Mouse (Mus musculus): ENCODE results near the gene Sik3. TPM values are rescaled to one million over a fixed set of nuclear protein-coding genes. Genes with fewer than 3 reads are reported as not detected.

Sik3 gene
- polyA plus RNA-seq, 1 experiment, result 30.4 TPM

GRCm38 (mm10) chr9:46261131-46261530, 248.5 kb downstream of the Sik3 start:
- H3K36me3 ChIP-seq (ENCODE audit: control insufficient read depth, insufficient read depth, low read length), result no peaks in the 10 kb centered on the region
- H3K27me3 ChIP-seq (ENCODE audit: control insufficient read depth, insufficient read depth, low read length), result no peaks in the 10 kb centered on the region
- TF ChIP-seq POLR2A (IDR thresholded peaks at IDR 0.05; ENCODE audit: control insufficient read depth, low read depth, low read length) (no peak), CTCF (IDR thresholded peaks at IDR 0.05; ENCODE audit: control insufficient read depth, insufficient read depth, insufficient replicate concordance, low read depth, low read length) (no peak)
- no peak overlapping the region for H3K27ac ChIP-seq (ENCODE audit: control insufficient read depth, insufficient read depth, low read depth, low read length)
- no peaks in the 10 kb centered on the region for H3K4me1 ChIP-seq (ENCODE audit: control insufficient read depth, insufficient read depth, low read length)
- no peak overlapping the region for H3K4me3 ChIP-seq (ENCODE audit: control insufficient read depth, low read depth, low read length)

- no peak within 1 kb of the TSS for H3K4me3 ChIP-seq (ENCODE audit: control insufficient read depth, low read depth, low read length)
- no peak for TF ChIP-seq POLR2A (IDR thresholded peaks at IDR 0.05; ENCODE audit: control insufficient read depth, low read depth, low read length)
- TF ChIP-seq CTCF (IDR thresholded peaks at IDR 0.05; ENCODE audit: control insufficient read depth, insufficient read depth, insufficient replicate concordance, low read depth, low read length), result no peak
Observed at GRCm38 (mm10) chr9:46268343-46268873, 255.8 kb downstream of the Sik3 start, which contains the start of gene Apoa5. Gene Apoa5 (plus strand): TSS chr9:46268633.

DNA sequence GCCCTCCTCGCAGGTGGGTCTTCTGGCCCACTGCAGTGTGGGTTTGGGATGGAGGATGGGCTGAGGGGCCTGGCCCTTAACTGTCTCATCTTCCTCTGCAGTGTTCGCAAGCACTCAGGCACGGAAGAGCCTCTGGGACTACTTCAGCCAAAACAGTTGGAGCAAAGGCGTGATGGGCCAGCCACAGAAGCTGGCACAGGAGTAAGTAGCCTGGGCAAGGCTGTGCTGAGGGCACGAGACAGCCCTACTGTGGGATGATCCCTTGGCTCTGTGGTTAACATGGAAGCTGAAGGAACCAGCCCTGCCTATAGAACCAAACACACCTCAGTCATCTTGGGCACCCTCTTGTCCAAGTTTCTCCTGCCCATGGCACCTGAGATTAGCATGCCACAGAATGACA, 256.5 kb downstream of the Sik3 start:
- H3K4me3 ChIP-seq (ENCODE audit: control insufficient read depth, low read depth, low read length), result no peak overlapping the region
- H3K27me3 ChIP-seq (ENCODE audit: control insufficient read depth, insufficient read depth, low read length), result no peaks in the 10 kb centered on the region
- H3K27ac ChIP-seq (ENCODE audit: control insufficient read depth, insufficient read depth, low read depth, low read length), result no peak overlapping the region
- H3K4me1 ChIP-seq (ENCODE audit: control insufficient read depth, insufficient read depth, low read length), result peaks cover 5% of the 10 kb centered on the region
- TF ChIP-seq CTCF (IDR thresholded peaks at IDR 0.05; ENCODE audit: control insufficient read depth, insufficient read depth, insufficient replicate concordance, low read depth, low read length) (no peak), POLR2A (IDR thresholded peaks at IDR 0.05; ENCODE audit: control insufficient read depth, low read depth, low read length) (no peak)
- H3K36me3 ChIP-seq (ENCODE audit: control insufficient read depth, insufficient read depth, low read length), result no peaks in the 10 kb centered on the region

More at GRCm38 (mm10) chr9:46268343-46268873, 255.8 kb downstream of the Sik3 start, which contains the start of gene Apoa5:
- H3K27ac ChIP-seq (ENCODE audit: control insufficient read depth, insufficient read depth, low read depth, low read length), result no peak within 1 kb of the TSS
- H3K36me3 ChIP-seq (ENCODE audit: control insufficient read depth, insufficient read depth, low read length), result no peaks in the 10 kb centered on the region
- H3K4me1 ChIP-seq (ENCODE audit: control insufficient read depth, insufficient read depth, low read length), result peaks cover 2% of the 10 kb centered on the region; the same call in 1 of the 2 replicates
- H3K27me3 ChIP-seq (ENCODE audit: control insufficient read depth, insufficient read depth, low read length), result no peaks in the 10 kb centered on the region

- TF ChIP-seq POLR2A (IDR thresholded peaks at IDR 0.05; ENCODE audit: control insufficient read depth, low read depth, low read length), result no peak
- TF ChIP-seq CTCF (IDR thresholded peaks at IDR 0.05; ENCODE audit: control insufficient read depth, insufficient read depth, insufficient replicate concordance, low read depth, low read length), result no peak
- Histone ChIP-seq H3K27me3 (ENCODE audit: control insufficient read depth, insufficient read depth, low read length) (no peaks in the 10 kb centered on the region), H3K4me3 (ENCODE audit: control insufficient read depth, low read depth, low read length) (no peak overlapping the region), H3K27ac (ENCODE audit: control insufficient read depth, insufficient read depth, low read depth, low read length) (no peak overlapping the region), H3K36me3 (ENCODE audit: control insufficient read depth, insufficient read depth, low read length) (peaks cover 2% of the 10 kb centered on the region; the same call in 1 of the 2 replicates), H3K4me1 (ENCODE audit: control insufficient read depth, insufficient read depth, low read length) (peaks cover 5% of the 10 kb centered on the region)
Observed at GRCm38 (mm10) chr9:46270782-46271181, 258.2 kb downstream of the Sik3 start.

DNA sequence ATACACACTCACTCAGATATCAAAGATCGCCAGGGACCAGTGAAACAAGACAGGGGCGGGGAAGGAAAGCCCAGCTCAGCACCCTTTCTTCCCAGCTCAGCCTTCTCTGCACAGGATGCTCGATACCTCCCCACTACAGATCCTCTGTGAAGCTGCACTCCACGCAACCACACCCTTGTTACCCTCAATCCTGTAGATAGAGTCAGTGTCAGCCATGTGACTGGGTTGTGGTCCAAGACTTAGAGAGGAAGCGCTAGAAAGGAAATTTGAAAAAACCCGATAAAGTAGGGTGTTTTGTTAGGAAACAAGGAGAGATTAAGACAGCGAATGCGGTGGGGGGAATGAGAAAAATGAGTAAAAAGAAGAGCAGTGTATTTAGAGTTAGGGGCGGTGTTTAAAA, 259.4 kb downstream of the Sik3 start:
- H3K27ac ChIP-seq (ENCODE audit: control insufficient read depth, insufficient read depth, low read depth, low read length), result no peak overlapping the region
- TF ChIP-seq CTCF (IDR thresholded peaks at IDR 0.05; ENCODE audit: control insufficient read depth, insufficient read depth, insufficient replicate concordance, low read depth, low read length), result no peak
- no peak for TF ChIP-seq POLR2A (IDR thresholded peaks at IDR 0.05; ENCODE audit: control insufficient read depth, low read depth, low read length)
- H3K4me1 ChIP-seq (ENCODE audit: control insufficient read depth, insufficient read depth, low read length), result peaks cover 5% of the 10 kb centered on the region
- H3K27me3 ChIP-seq (ENCODE audit: control insufficient read depth, insufficient read depth, low read length), result no peaks in the 10 kb centered on the region
- H3K36me3 ChIP-seq (ENCODE audit: control insufficient read depth, insufficient read depth, low read length), result peaks cover 4% of the 10 kb centered on the region
- H3K4me3 ChIP-seq (ENCODE audit: control insufficient read depth, low read depth, low read length), result no peak overlapping the region

DNA sequence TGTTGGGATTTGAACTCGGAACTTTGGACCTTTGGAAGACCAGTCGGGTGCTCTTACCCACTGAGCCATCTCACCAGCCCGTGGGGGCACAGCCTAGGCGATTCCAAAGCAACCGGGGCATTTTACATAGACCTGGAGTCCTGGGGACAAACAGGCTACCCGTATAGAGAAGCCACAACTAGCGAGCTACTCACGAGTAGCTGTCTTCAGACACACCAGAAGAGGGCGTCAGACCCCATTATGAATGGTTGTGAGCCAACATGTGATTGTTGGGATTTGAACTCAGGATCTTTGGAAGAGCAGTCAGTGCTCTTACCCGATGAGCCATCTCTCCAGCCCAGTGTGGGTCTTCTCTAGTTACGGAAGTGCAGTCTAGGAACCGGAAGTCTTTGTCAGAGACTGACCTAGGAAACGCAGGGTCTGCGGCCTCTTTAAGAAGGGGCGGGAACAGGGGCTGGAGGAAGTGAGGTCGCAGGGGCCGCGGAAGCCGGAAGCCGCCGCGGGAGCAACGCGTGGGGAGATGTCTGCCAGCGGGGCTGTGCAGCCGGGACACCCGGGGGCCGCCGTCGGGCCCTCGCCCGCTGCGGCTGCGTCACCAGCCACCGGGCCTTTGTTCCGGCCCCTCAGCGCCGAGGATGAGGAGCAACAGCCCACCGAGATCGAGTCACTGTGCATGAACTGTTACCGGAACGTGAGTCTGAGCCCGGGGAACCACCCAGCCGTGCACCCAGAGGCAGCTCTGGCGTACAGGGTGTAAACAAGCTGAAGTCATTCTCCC, 260.2 kb downstream of the Sik3 start, which contains the start of gene Zpr1:
Zpr1 (plus strand) TSS at position 388 of the 778 bp plus-strand sequence.
- peaks cover 5% of the 10 kb centered on the region for H3K4me1 ChIP-seq (ENCODE audit: control insufficient read depth, insufficient read depth, low read length)
- H3K27me3 ChIP-seq (ENCODE audit: control insufficient read depth, insufficient read depth, low read length), result no peaks in the 10 kb centered on the region
- TF ChIP-seq POLR2A (IDR thresholded peaks at IDR 0.05; ENCODE audit: control insufficient read depth, low read depth, low read length), result peak; percentile 43; the same call in 1 of the 2 replicates
- TF ChIP-seq CTCF (IDR thresholded peaks at IDR 0.05; ENCODE audit: control insufficient read depth, insufficient read depth, insufficient replicate concordance, low read depth, low read length), result no peak
- H3K36me3 ChIP-seq (ENCODE audit: control insufficient read depth, insufficient read depth, low read length), result peaks cover 4% of the 10 kb centered on the region
- peak within 1 kb of the TSS; percentile 19 for H3K27ac ChIP-seq (ENCODE audit: control insufficient read depth, insufficient read depth, low read depth, low read length)
- peak within 1 kb of the TSS; percentile 95 for H3K4me3 ChIP-seq (ENCODE audit: control insufficient read depth, low read depth, low read length)

Other genes with a start within 250 kb of the Sik3 start
- 64.5 and 69.5 TPM in 2 replicates for gene Cep164, start 184.1 kb upstream of the Sik3 start, polyA plus RNA-seq (2012; rRNA removed)
- 0.75 and 1.8 TPM in 2 replicates for gene Bace1, start 174.2 kb upstream of the Sik3 start, polyA plus RNA-seq (2012; rRNA removed)
- 34.4 and 39.0 TPM in 2 replicates for gene Pcsk7, start 106.3 kb upstream of the Sik3 start, polyA plus RNA-seq (2012; rRNA removed)
- gene Rnf214, start 105.9 kb upstream of the Sik3 start, polyA plus RNA-seq (2012; rRNA removed), result 22.3 and 22.7 TPM in 2 replicates
- 18.3 and 49.8 TPM in 2 replicates for gene Tagln, start 76.8 kb upstream of the Sik3 start, polyA plus RNA-seq (2012; rRNA removed)
- 350 and 414 TPM in 2 replicates for gene Sidt2, start 57.6 kb upstream of the Sik3 start, polyA plus RNA-seq (2012; rRNA removed)
- gene Pafah1b2, start 130 bp upstream of the Sik3 start, polyA plus RNA-seq (2012; rRNA removed), result 210 and 246 TPM in 2 replicates
- 0.37 and 1.3 TPM in 2 replicates for gene Apoa1, start 215.8 kb downstream of the Sik3 start, polyA plus RNA-seq (2012; rRNA removed)
- 0.35 TPM in 1 of 2 replicates, not detected in the other for gene Apoc3, start 222.8 kb downstream of the Sik3 start, polyA plus RNA-seq (2012; rRNA removed)
- gene Apoa4, start 227.9 kb downstream of the Sik3 start, polyA plus RNA-seq (2012; rRNA removed), result 0.15 and 0.59 TPM in 2 replicates